Mouse (Mus musculus): ENCODE measurements at regions not wholly inside any gene's neighbourhood (a gene's known extent, or its start where the extent isn't known, plus 50 kb on each side); places are given as distances from the start of the nearest gene placed in this dataset.

DNA sequence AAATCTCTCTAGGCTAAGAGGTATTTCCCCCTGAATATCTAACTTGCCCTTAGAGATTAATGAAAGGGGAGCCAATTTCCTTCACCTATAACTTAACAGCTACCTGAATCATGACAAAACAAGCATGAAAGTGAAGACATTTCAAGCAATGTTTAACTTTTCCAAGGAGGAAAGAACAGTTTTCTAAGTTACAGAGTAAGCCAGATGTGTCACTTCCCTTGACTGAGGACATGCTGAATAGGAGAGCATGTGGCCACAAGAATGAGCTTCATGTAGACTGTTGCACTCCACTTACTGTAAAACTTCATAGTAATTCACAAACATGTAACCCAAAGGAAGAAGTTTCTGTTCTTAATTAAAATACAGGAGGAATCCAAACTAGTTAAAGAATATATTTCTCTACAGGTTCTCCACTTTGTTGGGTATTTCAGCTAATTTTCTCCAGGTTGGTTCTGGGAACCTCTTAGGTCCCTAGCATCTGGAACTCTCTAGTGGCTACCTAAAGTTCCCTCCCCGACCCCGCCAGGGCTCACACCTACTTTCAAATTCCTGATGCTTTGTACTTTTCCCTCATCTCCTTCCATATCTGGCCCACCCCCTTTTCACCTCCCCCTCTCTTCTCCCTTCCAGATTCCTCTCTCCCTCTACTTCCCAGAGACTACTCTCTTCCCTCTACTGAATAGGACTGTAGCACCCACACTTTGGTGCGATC, 142.0 kb upstream of the Tyrp1 start:
- DNase-seq (ENCODE audit: extremely low spot score in 1 of 2, low spot score in 1 of 2): no peak

DNA sequence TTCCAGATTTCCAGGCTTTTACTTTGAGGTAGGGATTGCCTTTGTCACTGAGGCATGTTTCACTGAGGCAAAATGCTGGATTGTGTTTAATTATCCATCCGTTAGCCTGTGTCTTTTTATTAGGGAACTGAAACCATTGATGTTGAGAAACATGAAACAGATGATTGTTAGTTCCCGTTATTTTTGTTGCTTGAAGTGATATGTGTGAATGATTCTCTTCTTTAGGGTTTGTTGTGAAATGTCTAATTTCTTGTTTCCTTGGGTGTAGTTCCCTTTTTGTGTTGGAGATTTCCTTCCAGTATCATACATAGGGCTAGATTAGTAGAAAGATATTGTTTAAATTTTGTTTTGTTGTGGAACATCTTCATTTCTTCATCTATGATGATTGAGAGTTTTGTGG, 121.2 kb upstream of the Tyrp1 start:
- DNase-seq (ENCODE audit: extremely low spot score in 1 of 2, low spot score in 1 of 2): no peak

GRCm38 (mm10) chr4:80744975-80745734, 88.8 kb upstream of the Tyrp1 start:
- no peak for DNase-seq (ENCODE audit: extremely low spot score in 1 of 2, low spot score in 1 of 2)

DNA sequence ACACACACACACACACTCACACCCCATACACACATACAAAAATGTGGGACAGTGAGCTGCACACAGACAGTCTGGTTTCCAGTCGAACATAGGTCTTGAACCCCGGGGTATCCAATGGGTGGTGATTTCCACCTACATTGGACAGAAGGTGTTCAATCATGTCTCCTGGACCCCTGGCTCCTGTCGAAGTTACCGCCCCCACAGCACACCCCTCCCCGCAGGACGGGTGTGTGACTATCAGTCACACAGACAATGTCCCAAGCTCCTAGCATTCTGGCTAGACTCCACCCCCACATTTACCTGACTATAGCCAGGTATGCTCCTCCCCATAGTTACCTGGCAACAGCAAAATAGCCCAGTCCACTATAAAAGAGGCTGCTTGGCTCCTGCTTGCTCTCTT, 81.7 kb upstream of the Tyrp1 start:
- no peak for DNase-seq (ENCODE audit: extremely low spot score in 1 of 2, low spot score in 1 of 2)

- no peak for DNase-seq (ENCODE audit: extremely low spot score in 1 of 2, low spot score in 1 of 2)
These were observed 77.8 kb upstream of the Tyrp1 start for GRCm38 (mm10) chr4:80756114-80756513.

GRCm38 (mm10) chr4:80764024-80764423, 69.9 kb upstream of the Tyrp1 start:
- no peak for DNase-seq (ENCODE audit: extremely low spot score in 1 of 2, low spot score in 1 of 2)

DNA sequence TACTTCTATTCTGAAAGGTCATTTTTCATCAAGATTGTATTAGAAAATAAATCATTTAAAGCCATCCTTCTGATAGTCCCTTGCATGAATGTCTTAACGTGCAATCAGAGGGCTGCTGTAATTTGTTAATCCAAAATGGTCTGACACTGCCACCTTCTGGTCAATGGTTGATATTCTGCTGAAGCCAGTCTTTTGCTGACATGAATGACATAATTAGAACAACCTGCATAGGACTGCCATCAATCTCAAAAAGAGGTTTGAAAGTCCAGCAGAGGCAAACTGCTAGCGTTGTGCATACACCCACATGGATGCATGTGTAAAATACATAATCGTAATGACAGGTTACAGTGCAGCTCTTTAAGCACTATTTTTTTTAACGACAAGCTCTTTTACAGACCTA, 68.1 kb upstream of the Tyrp1 start:
- peak in 1 of 2 experiments; percentile 76 for DNase-seq (ENCODE audit: extremely low spot score in 1 of 2, low spot score in 1 of 2)

DNA sequence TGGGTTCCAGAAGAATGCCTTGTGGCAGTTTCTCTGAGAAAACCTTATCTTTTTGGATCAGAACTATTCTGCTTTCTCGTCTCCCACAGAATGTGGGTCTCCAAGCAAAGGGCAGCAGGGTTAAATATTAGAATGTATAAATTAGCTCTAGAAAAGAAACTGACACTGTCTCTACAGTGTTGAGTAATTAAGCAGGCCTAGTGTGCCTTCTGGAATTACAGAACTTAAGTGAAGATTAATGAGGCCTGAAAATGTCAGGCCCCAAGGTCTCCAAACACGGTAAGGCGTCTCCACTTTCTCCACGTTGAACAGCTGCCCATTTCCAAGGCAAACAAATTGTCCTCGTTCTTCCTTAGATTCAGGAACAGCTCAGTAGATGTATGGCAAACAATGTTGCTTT, 66.5 kb upstream of the Tyrp1 start:
- DNase-seq (ENCODE audit: extremely low spot score in 1 of 2, low spot score in 1 of 2): no peak

All from layer of hippocampus, postnatal 25 days (tissue).